Mouse (Mus musculus) limb, embryonic 14.5 days (tissue): ENCODE data around the gene Hcfc1r1. TPM values are rescaled to one million over a fixed set of nuclear protein-coding genes. Genes with fewer than 3 reads are reported as not detected.

ENCODE experiments used
- ATAC-seq: fragments of 200-750 bp; cut with Nextera tagmentation; 2 replicates; pipeline ENCODE4 v1.8.0; 2017; ENCODE audit warnings: low read depth, moderate number of reproducible peaks, moderate TSS enrichment; ENCODE audit not compliant: low FRiP score
- DNase-seq: peaks from one replicate; pipeline ENCODE4 v3.0.0-alpha.2; 2015; ENCODE audit warnings: low spot score
- H3K27ac ChIP-seq: fragments of 300-500 bp; sonication (generic); replicated peaks from 2 replicates; pipeline ENCODE4 v1.5.1; 2014; ENCODE audit warnings: low read depth, mild to moderate bottlenecking, low read length, moderate library complexity, mixed read lengths
- H3K27me3 ChIP-seq: fragments of 300-500 bp; sonication (generic); 2 replicates; pipeline ENCODE4 v1.6.1; 2014; ENCODE audit warnings: low read length, mixed read lengths; ENCODE audit not compliant: control insufficient read depth, insufficient read depth
- H3K36me3 ChIP-seq: fragments of 300-500 bp; sonication (generic); 2 replicates; pipeline ENCODE4 v1.6.1; 2014; ENCODE audit warnings: mild to moderate bottlenecking, low read length, moderate library complexity, mixed read lengths; ENCODE audit not compliant: control insufficient read depth, insufficient read depth
- H3K4me1 ChIP-seq: fragments of 300-500 bp; sonication (generic); 2 replicates; pipeline ENCODE4 v1.6.1; 2014; ENCODE audit warnings: antibody characterized with exemption, low read length, mixed read lengths; ENCODE audit not compliant: control insufficient read depth, insufficient read depth
- H3K4me2 ChIP-seq: fragments of 300-500 bp; sonication (generic); replicated peaks from 2 replicates; pipeline ENCODE4 v1.6.1; 2014; ENCODE audit warnings: low read depth, mild to moderate bottlenecking, low read length, moderate library complexity; ENCODE audit not compliant: severe bottlenecking
- H3K4me3 ChIP-seq: fragments of 300-500 bp; sonication (generic); replicated peaks from 2 replicates; pipeline ENCODE4 v1.5.1; 2014; ENCODE audit warnings: low read length
- H3K9ac ChIP-seq: fragments of 300-500 bp; sonication (generic); 2 replicates; pipeline ENCODE4 v1.6.1; 2014; ENCODE audit warnings: mild to moderate bottlenecking, low read depth, low read length, moderate library complexity; ENCODE audit not compliant: severe bottlenecking
- H3K9me3 ChIP-seq: fragments of 300-500 bp; sonication (generic); 2 replicates; pipeline ENCODE4 v1.6.1; 2016; ENCODE audit warnings: low read length; ENCODE audit not compliant: control insufficient read depth
- POLR2A ChIP-seq: fragments of 200-500 bp; IDR thresholded peaks from 2 replicates; pipeline ENCODE4 v1.8.0; 2012; ENCODE audit warnings: inconsistent platforms, mild to moderate bottlenecking, moderate library complexity, borderline replicate concordance; ENCODE audit not compliant: insufficient read depth, insufficient read length; ENCODE audit errors: extremely low read depth
- WGBS: fragments of 180-500 bp; shearing (Covaris S2); extraction: QIAGEN DNeasy Blood & Tissue Kit; methylation state at CpG from one replicate; pipeline ENCODE4 v1.1.7; 2014; 5-methylcytosine and 5-hydroxymethylcytosine counted together
- polyA plus RNA-seq, 2 experiments: library from polyadenylated mRNA; depleted of rRNA in 1 of 2; stranded (reverse) in 1 of 2; unstranded in 1 of 2; fragments of >200 nt; fragmentation: Nextera tagmentation in 1 of 2; extraction: Ambion mirVana in 1 of 2; gene quantifications; 2 replicates each; pipeline versions ENCODE4 v1.2.1 to v1.2.3; 2012 to 2014

Hcfc1r1 gene
- polyA plus RNA-seq, 2 experiments, result 63.4 to 85.3 TPM

DNA sequence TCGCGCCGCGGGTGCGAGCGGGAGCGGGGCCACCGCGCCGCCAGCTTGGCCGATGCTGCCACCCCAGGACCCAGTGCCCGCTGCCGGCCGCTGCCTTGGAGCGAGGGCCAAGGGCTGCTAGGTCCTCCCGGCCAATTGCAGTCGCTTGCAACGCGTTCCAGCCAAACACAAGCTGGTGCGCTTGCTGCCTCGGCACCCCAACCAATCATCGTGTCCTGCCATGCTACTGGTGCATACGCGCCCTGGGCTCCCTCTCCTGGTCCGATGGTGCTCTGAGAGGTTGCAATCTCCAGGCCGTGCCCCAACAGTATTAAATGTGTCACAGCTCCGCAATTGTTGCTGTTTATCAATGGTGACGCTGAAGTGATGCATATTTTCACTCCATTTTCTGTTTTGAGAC is 26.7 kb downstream of the Hcfc1r1 start:
- peak; percentile 90 for DNase-seq
- 2% methylated on average over 21 of the region's 28 CpGs for WGBS
- Histone ChIP-seq H3K27ac (no peak overlapping the region), H3K27me3 (peaks cover 27% of the 10 kb centered on the region), H3K4me1 (peaks cover 7% of the 10 kb centered on the region; the same call in 1 of the 2 replicates), H3K4me2 (peak overlapping the region; percentile 99), H3K9ac (peak overlapping the region; percentile 43), H3K4me3 (peak overlapping the region; percentile 62), H3K36me3 (no peaks in the 10 kb centered on the region), H3K9me3 (no peaks in the 10 kb centered on the region)
- TF ChIP-seq POLR2A, result no peak
- ATAC-seq, result peak; percentile 88

DNA sequence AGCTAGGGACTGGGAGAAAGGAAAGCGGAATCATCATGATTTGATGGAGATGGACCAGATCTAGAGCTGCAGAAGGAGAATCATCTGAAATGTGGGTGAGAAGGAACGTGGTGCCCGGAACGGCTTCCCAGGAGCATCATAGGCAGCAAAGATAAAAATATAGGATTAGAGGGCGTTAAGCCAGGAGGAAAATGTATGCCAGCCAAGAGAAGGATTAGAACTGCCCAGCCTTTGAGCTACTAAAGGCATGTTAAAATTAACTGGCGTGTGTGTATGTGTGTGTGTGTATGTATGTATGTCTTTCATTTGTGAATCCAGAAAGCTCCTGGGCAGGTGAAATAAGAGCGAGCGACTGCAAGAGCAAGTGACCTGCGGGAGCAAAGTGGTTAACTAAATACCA is 29.9 kb downstream of the Hcfc1r1 start:
- Histone ChIP-seq H3K4me2 (no peak overlapping the region), H3K27me3 (peaks cover 27% of the 10 kb centered on the region), H3K36me3 (no peaks in the 10 kb centered on the region), H3K9me3 (no peaks in the 10 kb centered on the region), H3K4me3 (no peak overlapping the region), H3K4me1 (peaks cover 3% of the 10 kb centered on the region; the same call in 1 of the 2 replicates), H3K9ac (no peak overlapping the region), H3K27ac (no peak overlapping the region)
- 85% methylated on average over 9 of the region's 9 CpGs for WGBS
- ATAC-seq (no peak), DNase-seq (no peak)
- no peak for TF ChIP-seq POLR2A

DNA sequence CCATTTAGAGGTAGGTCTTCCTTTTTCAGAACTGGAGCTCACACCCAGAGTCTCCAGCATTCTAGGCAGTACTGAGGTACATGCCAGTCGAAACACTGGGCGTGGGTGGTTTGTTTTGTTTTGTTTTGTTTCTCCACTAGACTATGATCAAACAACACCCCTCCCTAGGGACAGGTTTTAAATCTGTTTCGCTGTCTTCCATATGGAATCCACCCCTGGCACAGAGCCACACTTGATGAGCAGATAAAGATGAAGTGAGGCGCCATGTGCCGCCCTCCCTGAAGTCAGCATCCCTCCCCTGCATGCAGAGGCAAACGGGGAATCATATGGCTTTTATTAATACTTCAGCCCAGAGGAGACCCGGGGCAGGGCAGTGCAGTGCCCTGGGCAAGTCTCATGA is 31.3 kb downstream of the Hcfc1r1 start:
- no peaks in the 10 kb centered on the region for H3K9me3 ChIP-seq
- H3K4me2 ChIP-seq, result no peak overlapping the region
- ATAC-seq (no peak), DNase-seq (peak; percentile 50)
- no peak overlapping the region for H3K9ac ChIP-seq
- TF ChIP-seq POLR2A, result no peak
- peaks cover 14% of the 10 kb centered on the region for H3K27me3 ChIP-seq
- no peaks in the 10 kb centered on the region for H3K36me3 ChIP-seq
- no peak overlapping the region for H3K27ac ChIP-seq
- no peak overlapping the region for H3K4me3 ChIP-seq
- no peaks in the 10 kb centered on the region for H3K4me1 ChIP-seq
- 31% methylated on average over 7 of the region's 7 CpGs for WGBS

DNA sequence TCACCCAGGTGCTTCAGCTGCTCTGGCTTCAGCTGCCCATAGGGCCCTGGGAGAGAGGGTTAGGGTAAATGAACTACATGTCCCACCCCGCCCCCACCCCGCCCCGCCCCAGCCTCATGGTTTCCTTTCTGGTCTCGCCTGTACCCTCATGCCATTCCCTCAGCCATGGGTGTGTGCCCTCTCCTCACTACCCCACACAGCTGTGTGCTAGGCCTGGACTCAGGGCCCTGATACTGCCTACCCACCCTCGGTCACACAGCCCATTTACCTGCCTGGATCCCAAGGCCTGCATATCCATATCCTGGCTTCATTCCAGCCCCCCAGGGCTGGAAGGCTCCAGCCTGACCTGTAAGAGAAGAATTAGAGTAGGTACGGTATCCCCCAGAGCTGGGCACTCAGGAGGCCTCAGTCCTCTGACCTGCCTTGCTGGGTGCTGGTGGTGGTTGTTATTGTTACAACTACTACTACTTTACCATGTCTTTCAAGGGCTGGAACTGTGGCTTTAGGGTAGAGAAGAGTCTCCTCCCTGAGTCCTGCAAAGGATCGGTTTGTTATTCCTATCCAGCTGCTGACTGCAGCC is 32.2 kb downstream of the Hcfc1r1 start:
- Histone ChIP-seq H3K9ac (no peak overlapping the region), H3K27ac (no peak overlapping the region), H3K27me3 (peaks cover 5% of the 10 kb centered on the region), H3K4me3 (no peak overlapping the region), H3K4me1 (no peaks in the 10 kb centered on the region), H3K4me2 (no peak overlapping the region), H3K36me3 (no peaks in the 10 kb centered on the region), H3K9me3 (no peaks in the 10 kb centered on the region)
- TF ChIP-seq POLR2A, result no peak
- ATAC-seq (no peak), DNase-seq (no peak)
- WGBS, result 69% methylated on average over 7 of the region's 7 CpGs

DNA sequence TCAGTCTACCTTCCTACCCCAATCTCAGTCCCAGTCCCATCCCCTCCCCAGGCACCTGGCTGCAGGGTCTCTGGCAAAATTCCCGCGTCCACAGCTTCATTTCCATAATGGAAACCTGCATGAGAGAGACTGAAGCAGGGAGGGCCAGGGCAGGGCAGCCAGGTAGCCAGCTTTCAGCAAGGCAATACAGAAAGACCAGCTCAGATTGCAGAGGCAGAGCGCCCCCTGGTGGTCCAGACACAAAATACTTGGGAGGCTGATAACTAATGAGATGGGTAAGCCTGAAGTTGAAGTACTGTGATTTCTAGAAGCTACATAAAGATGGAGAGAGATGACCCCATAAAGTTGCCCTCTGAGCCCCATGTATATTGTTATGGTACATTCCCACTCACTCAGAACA is 32.8 kb downstream of the Hcfc1r1 start:
- Histone ChIP-seq H3K4me1 (no peaks in the 10 kb centered on the region), H3K4me3 (no peak overlapping the region), H3K27me3 (no peaks in the 10 kb centered on the region), H3K9ac (no peak overlapping the region), H3K9me3 (no peaks in the 10 kb centered on the region), H3K4me2 (no peak overlapping the region), H3K36me3 (no peaks in the 10 kb centered on the region), H3K27ac (no peak overlapping the region)
- 6% methylated on average over 3 of the region's 3 CpGs for WGBS
- no peak for TF ChIP-seq POLR2A
- ATAC-seq (no peak), DNase-seq (peak; percentile 72)
